Mouse (Mus musculus) spleen, adult 2 months (tissue): ENCODE measurements at regions not wholly inside any gene's neighbourhood (a gene's known extent, or its start where the extent isn't known, plus 50 kb on each side); places are given as distances from the start of the nearest gene placed in this dataset.

Experiments
- CTCF ChIP-seq: fragments of 200-500 bp; IDR thresholded peaks from 2 replicates; pipeline ENCODE4 v1.5.1; 2011; ENCODE audit warnings: mild to moderate bottlenecking, inconsistent platforms; ENCODE audit not compliant: insufficient read depth, insufficient read length, insufficient replicate concordance; ENCODE audit errors: extremely low read depth
- POLR2A ChIP-seq: fragments of 200-500 bp; IDR thresholded peaks from 2 replicates; pipeline ENCODE4 v1.6.1; 2011; ENCODE audit warnings: low read depth, low read length, inconsistent platforms

DNA sequence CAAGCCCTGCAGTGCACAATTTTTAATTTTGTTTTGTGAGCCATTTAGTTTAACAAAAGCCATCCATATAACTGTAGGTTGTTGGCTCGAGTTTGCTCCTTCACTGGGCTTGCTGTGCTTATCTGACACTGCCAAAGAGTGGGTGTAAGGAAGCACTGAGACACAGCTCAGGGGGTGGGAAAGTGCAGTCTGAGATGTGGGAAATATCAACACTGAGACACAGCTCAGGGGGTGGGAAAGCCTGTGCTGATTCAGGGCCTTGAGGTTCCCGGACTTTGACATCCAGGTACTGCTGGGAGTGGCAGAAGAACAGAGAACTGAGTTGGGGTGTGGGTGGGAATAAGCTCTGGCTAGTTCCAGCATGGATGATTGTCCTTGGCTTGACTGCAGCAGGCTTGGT, 324.4 kb upstream of the Slc39a10 start:
- TF ChIP-seq POLR2A: no peak
- TF ChIP-seq CTCF: no peak
